Mouse (Mus musculus): ENCODE measurements at regions not wholly inside any gene's neighbourhood (a gene's known extent, or its start where the extent isn't known, plus 50 kb on each side); places are given as distances from the start of the nearest gene placed in this dataset.

GRCm38 (mm10) chr3:20794256-20794655 is 427.3 kb upstream of the Agtr1b start:
- TF ChIP-seq MAX (IDR thresholded peaks at IDR 0.05; ENCODE audit: low read length): no peak
- no peak for TF ChIP-seq EP300 (IDR thresholded peaks at IDR 0.05; ENCODE audit: low read length)
- TF ChIP-seq CTCF (conservative IDR thresholded peaks at IDR 0.05 in 1 of 2, IDR thresholded peaks at IDR 0.05 in 1 of 2; ENCODE audit: low read depth in 2 of 2, low read length in 2 of 2): no peak
